Mouse (Mus musculus) spleen, adult 2 months (tissue): ENCODE results near the gene Pla2g4e.

Experiments used
- CTCF ChIP-seq: fragments of 200-500 bp; IDR thresholded peaks from 2 replicates; pipeline ENCODE4 v1.5.1; 2011; ENCODE audit warnings: mild to moderate bottlenecking, inconsistent platforms; ENCODE audit not compliant: insufficient read depth, insufficient read length, insufficient replicate concordance; ENCODE audit errors: extremely low read depth
- POLR2A ChIP-seq: fragments of 200-500 bp; IDR thresholded peaks from 2 replicates; pipeline ENCODE4 v1.6.1; 2011; ENCODE audit warnings: low read depth, low read length, inconsistent platforms

GRCm38 (mm10) chr2:120147999-120148398 is 97.1 kb downstream of the Pla2g4e start:
- TF ChIP-seq CTCF (no peak), POLR2A (no peak)
